Mouse (Mus musculus) ovary, postnatal 10 days (tissue): ENCODE data around the gene Dll4.

Experiments used
- DNase-seq: peaks from one replicate; pipeline ENCODE4 v3.0.0; 2022; ENCODE audit warnings: low spot score

Gene Dll4

GRCm38 (mm10) chr2:119334964-119335525, 9.5 kb downstream of the Dll4 start:
- no peak for DNase-seq

GRCm38 (mm10) chr2:119335535-119335934, 10.0 kb downstream of the Dll4 start:
- no peak for DNase-seq

DNA sequence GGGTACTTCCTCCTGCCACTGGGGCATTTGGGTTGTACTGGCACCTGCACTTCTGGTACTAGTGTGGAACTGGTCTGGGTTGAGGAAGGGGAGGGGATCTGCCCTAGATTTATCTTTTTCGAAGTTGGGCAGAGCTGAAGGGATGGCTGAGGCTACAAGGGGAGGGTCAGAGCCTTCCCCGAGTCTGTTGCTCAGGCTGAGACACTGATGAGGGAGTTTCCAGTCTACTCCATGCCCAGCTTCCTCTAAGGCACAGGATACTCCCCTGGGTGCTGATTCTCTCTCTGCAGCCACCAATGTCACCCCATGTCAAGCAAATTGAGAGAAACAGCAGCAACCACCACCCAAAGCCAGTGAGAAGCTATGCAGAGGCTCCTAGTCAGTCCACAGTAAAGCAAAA, 10.4 kb downstream of the Dll4 start:
- no peak for DNase-seq

DNA sequence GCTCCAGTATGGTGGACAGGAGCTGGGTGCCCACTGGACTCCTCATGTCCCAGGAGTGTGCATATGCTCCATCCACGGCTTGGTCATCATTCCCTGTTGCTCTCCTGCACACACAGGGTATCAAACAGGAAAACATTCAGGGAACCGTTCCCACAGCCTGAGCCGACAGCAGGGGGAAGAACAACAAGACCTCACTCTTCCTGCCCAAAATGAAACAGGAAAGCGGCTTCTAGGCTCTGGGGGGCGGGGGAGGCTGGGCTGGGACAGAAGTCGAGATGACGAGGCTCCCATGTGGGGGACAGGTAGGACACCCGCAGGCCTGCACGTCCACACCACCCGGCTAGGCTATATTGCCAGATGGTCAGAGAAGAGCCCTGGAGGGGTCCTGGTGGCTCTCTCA, 10.9 kb downstream of the Dll4 start:
- no peak for DNase-seq

GRCm38 (mm10) chr2:119337425-119338265, 12.1 kb downstream of the Dll4 start:
- DNase-seq = peak; percentile 81

DNA sequence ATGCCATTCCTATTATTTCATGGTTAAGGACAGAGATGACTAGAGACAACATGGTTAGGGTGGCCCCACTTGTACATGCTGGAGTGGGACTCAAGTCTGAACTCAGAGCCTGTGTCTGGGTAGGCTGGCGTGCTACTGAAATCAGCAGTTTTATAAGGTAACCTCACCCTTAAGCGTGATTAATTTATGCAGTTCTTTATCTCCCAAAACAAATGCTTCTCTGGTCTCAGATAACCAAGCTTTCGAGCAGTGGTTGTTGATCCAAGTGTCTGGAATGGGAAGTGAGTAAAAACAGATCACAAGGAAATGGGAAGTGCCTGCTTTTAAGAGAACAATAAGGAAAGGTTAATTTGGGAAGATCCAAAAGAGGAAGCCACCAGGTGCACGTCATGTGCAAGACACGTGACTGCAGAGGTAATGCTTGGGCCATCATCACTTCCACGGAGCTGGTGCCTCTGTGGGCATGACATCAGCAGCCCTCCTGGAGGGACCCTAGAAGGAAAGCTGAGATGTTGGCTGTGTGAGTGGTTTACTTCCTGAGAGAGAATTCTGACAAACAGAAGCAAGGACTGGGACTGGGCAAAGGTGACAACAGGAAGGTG, 19.1 kb downstream of the Dll4 start:
- no peak for DNase-seq

DNA sequence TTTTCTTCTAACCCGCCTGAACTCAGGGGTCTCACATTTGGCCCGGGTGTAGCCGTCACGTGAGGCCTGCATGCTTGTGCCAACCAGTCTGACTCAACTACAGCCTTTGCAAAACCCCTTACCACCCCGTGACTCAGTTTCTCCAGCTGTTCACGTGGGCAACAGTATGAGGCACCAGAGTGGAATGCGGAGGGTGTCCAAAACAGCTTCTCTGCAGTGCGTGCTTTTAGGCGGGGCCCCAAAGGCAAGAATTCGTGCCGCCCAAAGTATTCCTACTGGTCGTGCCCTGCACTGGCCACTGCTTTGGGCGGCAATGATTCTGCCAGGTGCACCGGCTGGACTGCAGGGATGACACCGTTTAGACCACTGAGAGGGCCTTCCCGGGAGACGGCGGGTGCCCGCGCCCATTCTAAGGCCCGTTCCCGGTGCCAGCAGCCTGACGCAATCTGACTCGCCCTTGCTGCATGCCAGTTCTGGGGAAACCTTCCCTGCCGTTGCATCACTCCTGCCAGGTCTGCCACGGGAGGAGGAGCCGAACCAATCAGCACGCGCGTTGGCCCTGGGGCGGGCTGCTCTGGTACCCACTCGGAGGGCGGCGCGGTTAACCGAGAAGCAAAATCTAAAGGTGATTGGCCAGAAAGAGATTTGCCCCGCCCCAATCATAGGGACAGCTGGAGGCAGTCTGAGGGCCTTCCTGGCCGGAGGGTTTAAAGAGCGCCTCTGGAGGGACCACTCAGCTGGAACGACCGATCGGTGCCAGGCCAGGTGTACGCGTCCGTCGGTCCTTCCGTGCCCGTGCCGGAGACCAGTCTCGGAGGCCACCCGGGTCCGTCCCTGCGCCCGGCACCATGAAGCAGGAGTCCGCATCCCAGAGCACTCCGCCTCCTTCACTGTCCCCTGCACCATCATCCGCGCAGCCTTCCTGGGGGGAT, 25.2 kb downstream of the Dll4 start, which contains the start of gene Chac1:
Chac1 (plus strand) TSS at position 675 of the 932 bp plus-strand sequence.
- DNase-seq = peak; percentile 74

- DNase-seq = no peak
These were observed 28.1 kb downstream of the Dll4 start for GRCm38 (mm10) chr2:119353707-119354106.

- no peak for DNase-seq
These were observed 29.5 kb downstream of the Dll4 start for GRCm38 (mm10) chr2:119355089-119355488.

DNA sequence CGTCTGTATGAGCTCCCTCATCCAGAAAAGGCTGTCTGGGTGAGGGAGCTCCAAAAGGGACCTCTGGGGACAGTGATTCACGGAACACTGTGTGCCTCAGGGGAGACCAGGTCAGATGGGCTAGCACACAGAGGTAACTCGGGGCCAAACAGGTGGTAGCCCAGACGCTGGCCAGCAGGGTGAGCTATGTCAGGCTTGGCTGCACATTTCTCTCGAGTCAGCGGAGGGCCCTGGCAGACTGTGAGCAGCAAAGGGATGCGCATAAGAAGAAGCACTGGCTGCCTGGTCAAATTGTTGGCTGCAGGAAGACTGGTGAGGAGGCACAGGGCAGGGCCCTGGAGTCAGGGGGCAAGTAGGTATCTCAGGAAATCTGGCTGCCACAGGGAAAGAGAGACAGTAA, 30.1 kb downstream of the Dll4 start:
- DNase-seq = no peak

GRCm38 (mm10) chr2:119356310-119356709, 30.7 kb downstream of the Dll4 start:
- DNase-seq = no peak

DNA sequence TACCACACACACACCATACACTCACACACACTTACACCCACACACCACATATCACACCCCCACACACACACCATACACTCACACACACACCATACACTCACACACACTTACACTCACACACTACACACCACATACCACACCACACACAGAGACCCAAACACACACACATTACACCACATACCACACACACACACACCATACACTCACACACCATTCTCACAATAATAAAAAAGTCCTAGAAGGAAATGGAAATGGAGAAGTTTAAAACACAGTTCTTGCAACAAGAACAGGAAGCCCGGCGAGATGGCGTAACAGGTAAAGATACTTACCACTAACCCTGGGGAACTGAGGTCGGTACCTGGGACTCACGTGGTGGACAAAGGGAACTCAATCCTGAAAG, 31.2 kb downstream of the Dll4 start:
- no peak for DNase-seq

GRCm38 (mm10) chr2:119358249-119358648, 32.7 kb downstream of the Dll4 start:
- DNase-seq = no peak

GRCm38 (mm10) chr2:119359721-119360291, 34.2 kb downstream of the Dll4 start:
- no peak for DNase-seq

- DNase-seq = no peak
These were observed 39.4 kb downstream of the Dll4 start for GRCm38 (mm10) chr2:119364969-119365368.

DNA sequence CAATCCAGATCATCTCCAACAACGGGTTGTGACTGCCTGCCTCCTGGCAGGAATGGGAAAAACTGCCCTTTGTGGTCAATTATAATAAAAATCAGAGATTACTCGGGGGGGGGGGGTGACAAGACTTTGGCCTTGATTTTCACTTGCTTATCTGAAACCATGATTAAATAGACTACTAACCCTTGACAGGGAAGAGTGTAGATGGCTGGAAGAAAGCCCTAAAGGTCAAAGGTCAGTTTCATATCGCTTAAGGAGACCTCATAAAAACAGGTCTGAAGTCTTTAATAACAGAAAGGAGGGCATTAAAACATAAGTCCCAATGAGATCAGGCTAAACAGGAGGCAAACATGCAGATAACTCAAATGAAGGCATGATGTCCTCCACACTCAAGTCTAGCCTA, 41.8 kb downstream of the Dll4 start:
- DNase-seq = no peak

- no peak for DNase-seq
These were observed 44.5 kb downstream of the Dll4 start for GRCm38 (mm10) chr2:119370116-119370515.

- DNase-seq = no peak
These were observed 51.7 kb downstream of the Dll4 start for GRCm38 (mm10) chr2:119377286-119377685.

GRCm38 (mm10) chr2:119377826-119378225, 52.2 kb downstream of the Dll4 start:
- DNase-seq = no peak

DNA sequence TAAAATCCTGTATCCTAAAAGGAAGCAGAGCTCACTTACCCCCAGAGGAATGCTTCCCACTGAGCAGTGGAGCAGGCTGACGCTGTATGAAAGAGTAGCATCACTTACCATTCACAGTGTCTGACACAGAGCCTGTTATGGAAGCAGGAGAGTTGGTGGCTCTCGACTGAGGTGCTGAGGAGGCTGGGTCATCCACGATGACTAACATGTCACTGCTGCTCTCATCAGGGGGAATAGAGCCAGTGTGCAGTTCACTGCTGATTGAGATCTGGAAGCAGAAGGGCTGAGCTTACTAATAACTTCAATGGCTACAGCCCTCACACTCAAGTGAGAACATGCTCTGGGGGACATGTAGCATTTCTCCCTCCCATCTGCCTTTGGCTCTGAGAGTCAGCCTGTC, 53.9 kb downstream of the Dll4 start:
- no peak for DNase-seq
